Mouse (Mus musculus): Measurements from ENCODE around the gene Spink2.
"Not testable (repeated sequence)": the region's sequence is repeated elsewhere in the genome, so short reads cannot be mapped to it uniquely, and the experiment has no call there.

Spink2 gene

GRCm38 (mm10) chr5:77193266-77193665, 18.0 kb downstream of the Spink2 start:
- DNase-seq = no peak

DNA sequence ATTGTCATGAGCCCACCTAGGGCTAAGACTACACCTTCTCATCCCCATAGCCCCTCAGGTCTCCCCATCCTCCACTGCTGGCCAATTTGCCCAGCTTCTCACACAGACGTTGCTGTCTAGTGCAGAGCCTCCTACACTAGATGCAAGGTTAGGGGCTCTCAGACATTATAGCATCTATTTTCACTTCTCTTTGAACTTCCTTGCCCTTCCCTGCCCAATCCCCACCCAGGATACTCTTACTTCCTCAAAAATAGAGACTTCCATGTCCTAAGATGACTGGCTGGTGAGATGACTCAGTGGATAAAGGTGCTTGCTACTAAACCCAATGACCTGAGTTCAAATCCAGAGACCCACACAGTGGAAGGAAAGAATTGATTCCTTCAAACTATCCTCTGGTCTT, 19.6 kb downstream of the Spink2 start:
- DNase-seq = no peak

- DNase-seq = no peak
Observed at GRCm38 (mm10) chr5:77191106-77191505, 20.2 kb downstream of the Spink2 start.

DNA sequence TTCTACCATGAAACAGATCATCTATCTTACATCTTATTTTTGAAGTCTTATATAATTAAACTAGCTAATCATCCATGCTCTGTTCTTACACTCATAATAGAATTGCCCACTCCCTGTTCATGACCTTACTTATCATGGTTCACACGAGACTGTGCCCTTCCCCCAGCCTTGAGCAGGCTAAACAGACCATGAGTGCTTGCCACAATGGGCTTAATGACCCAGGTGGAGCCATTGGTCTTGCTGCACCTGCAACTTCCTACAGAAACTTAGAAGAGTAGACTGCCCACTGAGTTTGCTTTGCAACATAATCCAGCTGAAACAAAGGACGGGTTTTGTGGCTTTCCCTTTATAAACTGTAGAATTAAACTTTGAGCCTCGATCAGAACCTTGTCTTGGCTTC, 22.5 kb downstream of the Spink2 start:
- no peak for DNase-seq

- DNase-seq = no peak
Observed at GRCm38 (mm10) chr5:77185351-77185750, 25.9 kb downstream of the Spink2 start.

DNA sequence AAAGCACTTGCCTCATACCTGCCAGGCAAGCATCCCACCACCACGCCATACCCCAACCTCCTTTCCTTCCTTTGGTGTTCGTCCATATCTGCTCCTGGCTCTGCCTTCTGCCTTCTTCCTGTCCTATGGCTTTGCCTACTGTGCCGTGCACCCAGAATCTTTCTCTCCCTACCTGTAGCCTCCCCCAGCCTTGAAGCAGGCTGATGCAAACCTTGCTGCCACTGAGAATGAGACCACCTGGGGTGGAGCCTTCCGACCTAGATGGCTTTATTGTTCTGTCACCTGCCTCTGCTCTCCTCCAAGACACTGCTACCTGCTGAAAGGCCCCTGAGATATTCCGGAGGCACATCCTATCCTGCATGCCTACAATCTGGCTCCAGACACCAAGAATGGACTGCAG, 27.4 kb downstream of the Spink2 start:
- not testable (repeated sequence) for DNase-seq

- DNase-seq = no peak
Observed at GRCm38 (mm10) chr5:77183338-77183737, 27.9 kb downstream of the Spink2 start.

- no peak for DNase-seq
Observed at GRCm38 (mm10) chr5:77181508-77181907, 29.8 kb downstream of the Spink2 start.

DNA sequence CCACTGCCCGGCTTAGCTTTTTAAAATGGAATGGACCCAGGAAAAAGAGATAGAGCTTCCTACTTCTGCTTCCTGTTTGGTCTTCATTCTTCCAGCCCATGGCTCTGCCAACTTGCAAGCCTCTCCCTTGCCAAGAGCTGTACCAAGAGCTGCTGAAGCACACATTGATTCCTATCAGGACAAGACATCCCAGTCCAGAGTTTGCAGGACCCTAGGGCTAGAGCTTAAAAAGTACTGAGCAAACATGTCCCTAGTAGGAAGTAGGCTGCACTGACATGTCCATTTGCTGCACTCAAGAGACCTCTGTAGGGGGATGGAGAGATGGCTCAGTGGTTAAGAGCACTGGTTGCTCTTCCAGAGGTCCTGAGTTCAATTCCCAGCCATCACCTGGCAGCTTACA, 32.3 kb downstream of the Spink2 start:
- DNase-seq = no peak

DNA sequence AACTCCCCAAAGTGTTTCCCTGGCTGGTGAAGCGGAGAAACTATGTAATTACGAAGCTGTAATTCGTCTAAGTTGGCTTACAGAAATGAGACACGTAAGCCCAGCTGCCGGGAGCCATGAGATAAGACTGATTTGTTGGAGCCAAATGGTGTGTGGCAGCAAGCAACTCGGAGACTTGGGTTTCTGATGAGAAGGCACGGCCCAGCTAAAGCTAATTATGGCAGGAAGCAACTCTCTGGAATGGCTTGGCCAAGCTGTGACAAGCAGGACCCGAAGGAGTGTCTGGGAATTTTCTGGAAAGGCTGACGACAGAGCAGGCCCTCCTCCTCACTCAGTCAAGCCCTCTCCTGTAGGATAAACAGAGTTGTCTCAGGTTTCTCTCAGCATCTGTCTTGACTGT, 33.3 kb downstream of the Spink2 start:
- no peak for DNase-seq

DNA sequence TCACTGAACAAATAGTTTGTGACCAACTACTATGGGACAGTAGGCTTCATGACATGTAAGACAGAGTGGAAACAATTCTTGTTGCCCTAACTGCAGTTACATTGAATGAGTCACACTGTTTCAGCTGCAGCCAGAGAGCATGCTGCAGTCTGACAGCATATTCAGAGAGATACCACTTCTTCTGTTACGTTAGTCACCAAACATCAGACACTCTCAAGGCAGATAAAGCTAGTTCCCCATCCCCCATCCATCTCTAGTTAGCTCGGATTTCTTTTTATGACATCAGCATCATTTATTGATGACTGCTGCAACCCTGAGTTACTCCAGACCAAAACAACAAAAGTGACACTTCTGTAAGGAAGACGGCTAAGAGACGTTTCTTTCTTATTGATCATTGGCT, 36.5 kb downstream of the Spink2 start:
- no peak for DNase-seq

GRCm38 (mm10) chr5:77170593-77170992, 40.7 kb downstream of the Spink2 start:
- DNase-seq = no peak

DNA sequence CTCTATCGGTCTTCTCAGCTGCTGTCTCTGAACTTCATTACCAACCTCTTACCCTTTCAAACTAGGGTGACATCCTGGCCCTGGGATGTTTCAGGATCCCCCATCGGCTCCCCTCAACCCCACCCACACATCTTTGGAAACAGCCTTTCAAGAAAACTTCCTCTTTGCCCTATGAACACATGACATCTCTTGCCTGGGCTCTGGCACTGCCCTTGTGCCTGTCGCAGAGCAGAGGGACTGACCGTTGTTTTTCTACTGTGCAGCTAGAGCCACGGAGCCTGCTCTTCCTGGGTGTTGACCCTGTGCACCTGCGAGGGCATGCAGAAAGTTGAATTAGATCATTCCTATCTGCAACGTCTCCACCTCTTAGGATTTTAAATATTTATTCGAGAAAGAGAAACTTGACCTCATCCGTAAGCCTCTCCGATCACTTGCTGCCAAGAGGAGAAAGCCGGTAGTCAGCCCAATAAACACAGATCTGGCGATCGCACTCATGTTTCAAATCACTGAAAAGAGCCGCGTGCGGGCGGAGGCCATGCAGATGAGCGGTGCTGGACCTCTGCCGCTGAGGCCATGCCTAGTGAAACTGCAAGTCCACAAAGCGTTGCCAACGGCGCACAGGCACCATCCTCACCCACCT, 43.8 kb downstream of the Spink2 start:
- no peak for DNase-seq

- no peak for DNase-seq
Observed at GRCm38 (mm10) chr5:77165703-77166625, 45.3 kb downstream of the Spink2 start.

GRCm38 (mm10) chr5:77163597-77163996, 47.7 kb downstream of the Spink2 start:
- DNase-seq = no peak

- no peak for DNase-seq
Observed at GRCm38 (mm10) chr5:77162566-77162965, 48.7 kb downstream of the Spink2 start.

DNA sequence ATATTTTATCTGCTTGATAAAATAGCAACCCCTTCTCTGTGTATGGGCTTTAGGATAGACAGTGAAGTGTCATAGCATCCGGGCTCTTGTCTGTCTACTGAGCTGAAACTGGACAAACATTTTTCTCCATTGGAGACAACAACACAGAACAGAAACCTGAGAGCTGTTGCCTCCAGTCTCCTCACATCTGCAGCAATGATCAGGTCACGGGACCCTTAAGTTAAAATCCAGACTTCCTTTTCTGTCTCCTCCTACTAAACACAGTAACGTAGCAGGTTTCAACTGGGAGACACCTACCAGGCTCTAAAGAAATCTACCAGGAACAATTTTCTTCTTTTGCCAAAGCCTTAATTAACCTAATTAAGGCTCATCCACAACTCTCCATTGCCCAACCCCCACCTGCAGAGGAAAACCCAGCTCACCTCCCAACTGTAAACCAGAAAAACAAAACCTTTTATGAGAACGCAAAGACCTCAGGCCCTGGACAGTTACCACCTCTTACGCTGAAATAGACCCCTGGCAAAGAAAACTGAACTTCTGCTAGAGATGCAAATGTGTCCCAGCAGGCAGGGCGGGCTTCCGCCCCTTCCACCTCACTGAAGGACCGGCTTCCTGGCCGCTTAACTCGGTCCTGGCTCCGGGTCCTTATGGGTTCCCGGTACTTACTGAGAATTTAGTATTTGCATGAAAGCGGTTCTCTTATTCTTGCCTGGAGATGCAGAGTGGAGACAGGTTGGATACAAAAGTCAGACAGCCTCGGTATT, 53.3 kb downstream of the Spink2 start:
- no peak for DNase-seq

GRCm38 (mm10) chr5:77156938-77157337, 54.3 kb downstream of the Spink2 start:
- DNase-seq = no peak

GRCm38 (mm10) chr5:77155526-77155925, 55.7 kb downstream of the Spink2 start:
- no peak for DNase-seq

Measured in right cerebral cortex, postnatal 25 days (tissue).